Mouse (Mus musculus) heart, embryonic 13.5 days (tissue): ENCODE results near the gene Dffa. TPM values are rescaled to one million over a fixed set of nuclear protein-coding genes. Genes with fewer than 3 reads are reported as not detected.

Experiments used
- ATAC-seq: fragments of 200-750 bp; cut with Nextera tagmentation; 2 replicates; pipeline ENCODE4 v1.8.0; 2017; ENCODE audit warnings: moderate TSS enrichment; ENCODE audit not compliant: insufficient number of reproducible peaks, low FRiP score, low TSS enrichment; ENCODE audit errors: extremely low read depth
- H3K27ac ChIP-seq: fragments of 300-500 bp; sonication (generic); replicated peaks from 2 replicates; pipeline ENCODE4 v1.5.1; 2015; ENCODE audit warnings: moderate library complexity, mild to moderate bottlenecking, inconsistent platforms
- H3K27me3 ChIP-seq: fragments of 300-500 bp; sonication (generic); replicated peaks from 2 replicates; pipeline ENCODE4 v1.6.1; 2015; ENCODE audit warnings: mild to moderate bottlenecking, inconsistent platforms
- H3K36me3 ChIP-seq: fragments of 300-500 bp; sonication (generic); 2 replicates; pipeline ENCODE4 v1.6.1; 2015; ENCODE audit warnings: mild to moderate bottlenecking, inconsistent platforms
- H3K4me1 ChIP-seq: fragments of 300-500 bp; sonication (generic); 2 replicates; pipeline ENCODE4 v1.6.1; 2015; ENCODE audit warnings: inconsistent platforms
- H3K4me2 ChIP-seq: fragments of 300-500 bp; sonication (generic); 2 replicates; pipeline ENCODE4 v1.6.1; 2015; ENCODE audit warnings: inconsistent platforms, mild to moderate bottlenecking, moderate library complexity
- H3K4me3 ChIP-seq: fragments of 300-500 bp; sonication (generic); 2 replicates; pipeline ENCODE4 v1.5.1; 2015; ENCODE audit warnings: moderate library complexity, mild to moderate bottlenecking, inconsistent platforms
- H3K9ac ChIP-seq: fragments of 300-500 bp; sonication (generic); 2 replicates; pipeline ENCODE4 v1.6.1; 2015; ENCODE audit warnings: inconsistent platforms, mild to moderate bottlenecking, moderate library complexity
- H3K9me3 ChIP-seq: fragments of 300-500 bp; sonication (generic); 2 replicates; pipeline ENCODE4 v1.6.1; 2016; ENCODE audit warnings: inconsistent platforms
- WGBS: fragments of 180-500 bp; shearing (Covaris S2); methylation state at CpG from one replicate; pipeline ENCODE4 v1.1.7; 2015; ENCODE audit warnings: mixed read lengths; 5-methylcytosine and 5-hydroxymethylcytosine counted together
- polyA plus RNA-seq: library from polyadenylated mRNA; unstranded; fragments of >200 nt; fragmentation: Nextera tagmentation; extraction: Ambion mirVana; gene quantifications from 2 replicates; pipeline ENCODE4 v1.2.1, GENCODE M21; 2015

Dffa gene
- polyA plus RNA-seq, 1 experiment from 2014 or later = 31.2 TPM

- peaks cover 57% of the 10 kb centered on the region for H3K36me3 ChIP-seq
- no peaks in the 10 kb centered on the region for H3K9me3 ChIP-seq
- H3K27ac ChIP-seq = no peak overlapping the region
- peaks cover 12% of the 10 kb centered on the region for H3K4me1 ChIP-seq
- 68% methylated on average over 7 of the region's 7 CpGs for WGBS
- no peaks in the 10 kb centered on the region for H3K27me3 ChIP-seq
- H3K4me3 ChIP-seq = no peak overlapping the region
- H3K9ac ChIP-seq = no peak overlapping the region
- H3K4me2 ChIP-seq = no peak overlapping the region
- no peak for ATAC-seq
These were observed 45.7 kb downstream of the Dffa start for GRCm38 (mm10) chr4:149149611-149150010.

- peaks cover 64% of the 10 kb centered on the region for H3K36me3 ChIP-seq
These were observed 46.3 kb downstream of the Dffa start for GRCm38 (mm10) chr4:149150256-149150655.

GRCm38 (mm10) chr4:149150721-149151120, 46.8 kb downstream of the Dffa start:
- H3K36me3 ChIP-seq = peaks cover 68% of the 10 kb centered on the region
- no peak overlapping the region for H3K4me2 ChIP-seq
- no peak overlapping the region for H3K4me3 ChIP-seq
- H3K27ac ChIP-seq = no peak overlapping the region
- no peaks in the 10 kb centered on the region for H3K27me3 ChIP-seq
- 0 out of 2 replicates have a peak, but pooled peaks cover 2% of the 10 kb centered on the region for H3K9me3 ChIP-seq
- 89% methylated on average over 11 of the region's 11 CpGs for WGBS
- no peak for ATAC-seq
- no peak overlapping the region for H3K9ac ChIP-seq
- peaks cover 12% of the 10 kb centered on the region for H3K4me1 ChIP-seq

More at GRCm38 (mm10) chr4:149150256-149150655, 46.3 kb downstream of the Dffa start:
- H3K9me3 ChIP-seq = 0 out of 2 replicates have a peak, but pooled peaks cover 2% of the 10 kb centered on the region
- no peak overlapping the region for H3K4me2 ChIP-seq
- no peak overlapping the region for H3K9ac ChIP-seq
- no peaks in the 10 kb centered on the region for H3K27me3 ChIP-seq
- ATAC-seq = no peak
- no peak overlapping the region for H3K27ac ChIP-seq
- peaks cover 12% of the 10 kb centered on the region for H3K4me1 ChIP-seq
- no peak overlapping the region for H3K4me3 ChIP-seq
- 92% methylated on average over 11 of the region's 11 CpGs for WGBS

DNA sequence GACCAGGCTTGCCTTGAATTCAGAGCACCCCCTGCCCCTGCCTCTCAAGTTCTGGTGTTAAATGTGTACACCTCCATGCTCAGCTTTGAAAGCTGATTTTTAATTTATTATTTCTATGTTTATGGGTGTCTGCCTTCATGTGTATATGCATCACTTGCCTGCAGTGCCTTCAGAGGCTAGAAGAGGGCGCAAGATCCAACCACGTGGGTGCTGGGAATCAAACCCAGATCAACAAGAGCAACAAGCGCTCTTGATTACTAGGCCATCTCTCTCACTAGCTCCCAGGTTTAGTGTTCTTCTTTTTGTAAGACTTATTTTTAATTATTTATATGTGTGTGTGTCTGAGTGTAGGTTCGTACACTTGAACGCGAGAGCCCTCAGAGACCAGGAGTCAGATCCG, 50.9 kb downstream of the Dffa start:
- 98% methylated on average over 7 of the region's 7 CpGs for WGBS
- H3K9ac ChIP-seq = no peak overlapping the region

GRCm38 (mm10) chr4:149155711-149156110, 51.8 kb downstream of the Dffa start:
- Histone ChIP-seq H3K4me2 (no peak overlapping the region), H3K4me3 (no peak overlapping the region), H3K36me3 (peaks cover 100% of the 10 kb centered on the region), H3K9me3 (0 out of 2 replicates have a peak, but pooled peaks cover 2% of the 10 kb centered on the region), H3K27me3 (no peaks in the 10 kb centered on the region), H3K27ac (no peak overlapping the region), H3K9ac (no peak overlapping the region), H3K4me1 (no peaks in the 10 kb centered on the region)
- 90% methylated on average over 6 of the region's 6 CpGs for WGBS
- no peak for ATAC-seq

More for the DNA sequence above, 50.9 kb downstream of the Dffa start:
- Histone ChIP-seq H3K9me3 (0 out of 2 replicates have a peak, but pooled peaks cover 2% of the 10 kb centered on the region), H3K27me3 (no peaks in the 10 kb centered on the region), H3K4me2 (no peak overlapping the region), H3K27ac (no peak overlapping the region), H3K36me3 (peaks cover 100% of the 10 kb centered on the region), H3K4me3 (no peak overlapping the region), H3K4me1 (no peaks in the 10 kb centered on the region)
- no peak for ATAC-seq

DNA sequence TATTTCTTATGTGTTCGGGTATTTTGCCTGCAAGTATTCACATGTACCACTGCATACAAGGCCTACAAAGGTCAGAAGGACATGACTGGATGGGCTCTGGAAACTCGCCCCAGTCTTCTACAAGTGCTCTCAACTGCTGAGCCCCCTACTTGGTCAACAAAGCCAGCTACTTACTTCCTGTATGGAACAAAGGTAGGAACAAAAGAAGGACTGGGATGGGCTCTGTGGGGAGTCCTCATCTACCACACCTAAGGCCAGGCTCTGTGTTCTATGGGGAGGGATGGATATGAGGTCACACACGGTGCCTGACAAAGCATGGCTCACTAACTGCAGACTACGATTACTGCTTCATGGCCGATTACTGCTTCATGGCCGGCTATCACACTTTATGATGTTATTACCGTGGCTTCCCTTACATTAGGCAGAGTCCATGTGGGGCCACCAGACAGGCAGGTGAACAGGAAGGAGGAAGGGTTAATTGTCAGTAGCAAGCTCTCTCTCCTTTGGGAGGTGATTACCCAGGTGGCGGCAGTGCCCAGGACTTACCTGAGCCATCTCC, 53.5 kb downstream of the Dffa start:
- ATAC-seq = no peak
- H3K4me1 ChIP-seq = no peaks in the 10 kb centered on the region
- no peaks in the 10 kb centered on the region for H3K27me3 ChIP-seq
- 90% methylated on average over 8 of the region's 8 CpGs for WGBS
- H3K9ac ChIP-seq = no peak overlapping the region
- no peak overlapping the region for H3K4me2 ChIP-seq
- no peak overlapping the region for H3K4me3 ChIP-seq
- H3K27ac ChIP-seq = no peak overlapping the region
- H3K36me3 ChIP-seq = peaks cover 100% of the 10 kb centered on the region
- H3K9me3 ChIP-seq = 0 out of 2 replicates have a peak, but pooled peaks cover 2% of the 10 kb centered on the region

- no peak for ATAC-seq
- Histone ChIP-seq H3K9ac (no peak overlapping the region), H3K27me3 (no peaks in the 10 kb centered on the region), H3K9me3 (0 out of 2 replicates have a peak, but pooled peaks cover 2% of the 10 kb centered on the region), H3K4me2 (no peak overlapping the region), H3K4me1 (no peaks in the 10 kb centered on the region), H3K4me3 (no peak overlapping the region), H3K27ac (no peak overlapping the region), H3K36me3 (peaks cover 100% of the 10 kb centered on the region)
- 86% methylated on average over 2 of the region's 2 CpGs for WGBS
These were observed 55.3 kb downstream of the Dffa start for GRCm38 (mm10) chr4:149159203-149159602.

GRCm38 (mm10) chr4:149159891-149160290, 55.9 kb downstream of the Dffa start:
- Histone ChIP-seq H3K4me3 (no peak overlapping the region), H3K9me3 (0 out of 2 replicates have a peak, but pooled peaks cover 2% of the 10 kb centered on the region), H3K27me3 (no peaks in the 10 kb centered on the region), H3K36me3 (peaks cover 100% of the 10 kb centered on the region), H3K9ac (no peak overlapping the region), H3K4me2 (no peak overlapping the region), H3K27ac (no peak overlapping the region), H3K4me1 (peaks cover 2% of the 10 kb centered on the region)
- 87% methylated on average over 13 of the region's 13 CpGs for WGBS
- ATAC-seq = no peak

- H3K4me2 ChIP-seq = no peak overlapping the region
- no peak overlapping the region for H3K4me3 ChIP-seq
- 89% methylated on average over 6 of the region's 6 CpGs for WGBS
These were observed 57.2 kb downstream of the Dffa start for GRCm38 (mm10) chr4:149161166-149161565.

GRCm38 (mm10) chr4:149163196-149163595, 59.2 kb downstream of the Dffa start:
- H3K36me3 ChIP-seq = peaks cover 71% of the 10 kb centered on the region
- 88% methylated on average over 1 of the region's 1 CpGs for WGBS
- H3K9me3 ChIP-seq = no peaks in the 10 kb centered on the region
- H3K9ac ChIP-seq = no peak overlapping the region
- no peak overlapping the region for H3K4me2 ChIP-seq
- H3K4me3 ChIP-seq = no peak overlapping the region
- H3K27me3 ChIP-seq = no peaks in the 10 kb centered on the region
- H3K4me1 ChIP-seq = peaks cover 17% of the 10 kb centered on the region
- no peak for ATAC-seq
- no peak overlapping the region for H3K27ac ChIP-seq

More at GRCm38 (mm10) chr4:149161166-149161565, 57.2 kb downstream of the Dffa start:
- Histone ChIP-seq H3K27ac (no peak overlapping the region), H3K9me3 (no peaks in the 10 kb centered on the region), H3K27me3 (no peaks in the 10 kb centered on the region), H3K9ac (no peak overlapping the region), H3K36me3 (peaks cover 91% of the 10 kb centered on the region), H3K4me1 (peaks cover 12% of the 10 kb centered on the region)
- ATAC-seq = no peak

- peaks cover 17% of the 10 kb centered on the region for H3K4me1 ChIP-seq
- no peaks in the 10 kb centered on the region for H3K9me3 ChIP-seq
- H3K4me3 ChIP-seq = no peak overlapping the region
- H3K36me3 ChIP-seq = peaks cover 61% of the 10 kb centered on the region
- WGBS = 57% methylated on average over 5 of the region's 5 CpGs
- H3K27me3 ChIP-seq = no peaks in the 10 kb centered on the region
- ATAC-seq = no peak
- no peak overlapping the region for H3K9ac ChIP-seq
- H3K4me2 ChIP-seq = no peak overlapping the region
- H3K27ac ChIP-seq = no peak overlapping the region
These were observed 60.2 kb downstream of the Dffa start for GRCm38 (mm10) chr4:149164150-149164549.
